Mouse (Mus musculus) ES-Bruce4 (cell line): ENCODE results near the gene Akt2.

Experiments
- CTCF ChIP-seq: IDR thresholded peaks from one replicate; pipeline ENCODE4 v1.8.1; 2011; ENCODE audit warnings: low read depth, low read length
- EP300 ChIP-seq: IDR thresholded peaks from 2 replicates; pipeline ENCODE4 v1.6.1; 2011; ENCODE audit warnings: low read depth, low read length; ENCODE audit not compliant: insufficient read depth
- POLR2A ChIP-seq: IDR thresholded peaks from one replicate; pipeline ENCODE4 v1.8.1; 2011; ENCODE audit warnings: low read length; ENCODE audit not compliant: insufficient read depth

GRCm38 (mm10) chr7:27601628-27602027, 10.3 kb downstream of the Akt2 start:
- no peak for TF ChIP-seq CTCF
- TF ChIP-seq EP300 = no peak
- TF ChIP-seq POLR2A = no peak
